Mouse (Mus musculus) liver, adult (tissue): ENCODE results near the gene Khk.

Experiments
- GATA4 ChIP-seq: IDR thresholded peaks from 2 replicates; pipeline ENCODE4 v1.6.1; 2014; ENCODE audit warnings: mild to moderate bottlenecking, low read length; ENCODE audit not compliant: insufficient replicate concordance

Khk gene

GRCm38 (mm10) chr5:30908426-30909299 lies 12.6 kb upstream of the Khk start:
- no peak for TF ChIP-seq GATA4

DNA sequence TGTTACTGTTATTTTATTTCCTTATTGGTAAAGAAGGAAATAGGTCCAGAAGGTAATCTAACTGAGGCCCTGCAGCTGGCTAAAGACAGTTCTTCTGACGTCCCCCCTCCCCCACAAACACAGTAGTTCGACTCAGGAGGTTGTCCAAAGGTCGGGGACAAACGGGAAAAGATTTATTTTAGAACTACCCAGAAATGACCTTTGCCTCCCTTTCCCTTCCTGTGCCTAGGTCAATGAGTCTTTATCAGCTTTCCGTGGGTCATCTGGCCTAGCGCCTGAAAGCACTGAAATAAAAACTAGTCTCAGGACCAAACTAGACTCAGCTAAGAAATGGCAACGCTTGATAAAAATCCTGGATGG lies 12.0 kb upstream of the Khk start:
- peak; percentile 96 for TF ChIP-seq GATA4

DNA sequence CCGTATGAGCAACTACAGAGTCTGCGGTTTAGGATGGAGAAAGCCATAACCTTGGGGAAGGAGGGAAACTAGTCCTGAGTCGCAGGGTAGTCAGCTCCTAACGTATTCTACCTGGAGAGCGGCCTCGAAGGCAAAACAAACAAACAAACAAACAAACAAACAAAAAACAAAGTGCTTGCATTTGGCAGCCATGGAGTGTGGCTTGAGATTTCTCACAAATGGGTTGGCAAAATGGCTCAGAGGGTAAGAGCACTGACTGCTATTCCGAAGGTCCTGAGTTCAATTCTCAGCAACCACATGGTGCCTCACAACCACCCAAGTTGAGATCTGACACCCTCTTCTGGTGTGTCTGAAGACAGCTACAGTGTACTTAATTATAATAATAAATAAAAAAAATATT lies 11.4 kb upstream of the Khk start:
- TF ChIP-seq GATA4 = no peak

DNA sequence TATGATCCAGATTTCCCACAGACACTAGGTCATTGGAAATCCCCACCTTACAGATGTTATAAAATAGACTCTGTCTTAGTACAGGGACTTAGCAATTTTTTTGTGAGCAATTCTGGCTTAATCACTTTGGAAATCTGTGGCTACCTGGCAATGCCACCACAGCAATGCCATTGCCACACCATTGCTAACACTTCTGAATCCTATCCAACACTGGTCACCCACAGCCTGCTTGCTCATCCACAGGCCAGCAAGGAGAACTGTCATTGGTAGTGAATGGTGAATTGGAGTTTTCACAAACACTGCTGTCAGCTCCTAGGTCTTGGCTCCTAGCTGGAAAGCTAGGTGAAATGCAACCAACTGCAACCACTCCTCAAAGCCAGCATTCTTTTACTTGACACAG lies 10.8 kb upstream of the Khk start:
- TF ChIP-seq GATA4 = no peak

GRCm38 (mm10) chr5:30912156-30912555 lies 9.1 kb upstream of the Khk start:
- no peak for TF ChIP-seq GATA4

- no peak for TF ChIP-seq GATA4
These were observed 8.0 kb upstream of the Khk start, which contains the start of gene Emilin1 for GRCm38 (mm10) chr5:30913060-30913841. TSS of gene Emilin1 (plus strand) at chr5:30913402.

- TF ChIP-seq GATA4 = no peak
These were observed 7.1 kb upstream of the Khk start for GRCm38 (mm10) chr5:30914101-30914635.

DNA sequence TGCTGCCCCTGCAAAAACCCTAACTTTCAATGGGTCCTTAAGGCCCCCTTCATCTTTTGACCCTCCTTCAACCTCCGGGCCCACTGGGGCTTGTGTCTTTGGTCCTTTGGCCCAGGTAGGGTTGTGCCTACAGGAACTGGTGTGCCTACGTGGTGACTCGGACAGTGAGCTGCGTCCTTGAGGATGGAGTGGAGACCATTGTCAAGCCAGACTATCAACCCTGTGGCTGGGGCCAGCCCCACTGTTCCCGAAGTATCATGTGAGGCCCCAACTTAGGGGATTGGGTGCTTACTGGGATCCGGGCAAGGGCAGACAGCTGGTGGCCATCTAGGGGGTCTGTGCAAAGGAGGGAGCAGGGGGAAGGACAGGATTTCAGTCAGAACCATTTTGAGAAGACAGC lies 6.4 kb upstream of the Khk start:
- TF ChIP-seq GATA4 = no peak

DNA sequence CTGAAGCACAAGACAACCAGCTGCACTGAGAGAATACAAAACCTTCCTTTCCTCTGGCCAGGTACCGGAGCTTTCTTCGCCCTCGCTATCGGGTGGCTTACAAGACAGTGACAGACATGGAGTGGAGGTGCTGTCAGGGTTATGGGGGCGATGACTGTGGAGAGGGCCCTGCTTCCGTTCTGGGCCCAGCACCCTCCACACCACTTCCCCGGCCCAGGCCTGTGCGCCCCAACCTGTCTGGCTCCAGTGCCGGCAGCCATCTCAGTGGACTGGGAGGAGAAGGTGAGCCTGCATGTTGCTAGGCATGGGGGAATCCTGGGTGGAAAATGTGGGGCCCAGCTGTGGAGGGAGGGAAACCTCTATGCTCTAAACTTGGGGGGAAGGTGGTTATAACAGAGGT lies 5.8 kb upstream of the Khk start:
- TF ChIP-seq GATA4 = no peak

DNA sequence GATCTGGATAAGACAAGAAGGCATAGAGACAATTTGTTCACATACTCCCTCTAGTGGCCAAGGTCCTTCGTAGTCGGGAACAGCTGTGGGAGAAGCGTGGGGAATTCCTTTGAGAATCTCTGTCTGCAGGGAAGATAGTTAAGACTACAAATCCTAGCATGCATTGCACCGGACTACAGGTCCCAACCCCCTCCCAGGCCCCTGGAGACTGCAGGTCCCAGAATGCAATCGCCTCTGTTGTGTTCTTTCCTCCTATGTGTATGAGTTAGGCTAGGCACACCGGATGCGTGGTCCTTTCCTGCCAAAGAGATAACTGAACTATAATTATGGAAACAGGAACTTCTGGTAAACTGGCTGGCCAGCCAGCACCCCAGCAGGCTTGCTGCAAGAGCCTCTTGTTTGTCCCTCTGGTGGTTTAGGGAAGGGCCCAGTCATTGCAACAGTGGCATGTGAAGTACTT lies 5.2 kb upstream of the Khk start:
- peak; percentile 94 for TF ChIP-seq GATA4

DNA sequence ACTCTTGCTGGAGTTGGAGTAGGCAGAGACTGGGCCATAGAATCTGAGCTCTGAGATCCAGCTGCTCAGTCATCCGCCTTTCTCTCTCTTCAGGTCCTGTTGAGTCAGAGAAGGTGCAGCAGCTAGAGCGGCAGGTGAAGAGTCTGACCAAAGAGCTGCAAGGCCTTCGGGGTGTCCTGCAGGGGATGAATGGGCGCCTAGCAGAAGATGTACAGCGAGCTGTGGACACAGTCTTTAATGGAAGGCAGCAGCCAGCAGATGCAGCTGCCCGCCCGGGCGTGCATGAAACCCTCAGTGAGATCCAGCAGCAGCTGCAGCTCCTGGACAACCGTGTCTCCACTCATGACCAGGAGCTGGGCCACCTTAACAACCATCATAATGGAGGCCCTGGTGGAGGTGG lies 4.4 kb upstream of the Khk start:
- TF ChIP-seq GATA4 = no peak

DNA sequence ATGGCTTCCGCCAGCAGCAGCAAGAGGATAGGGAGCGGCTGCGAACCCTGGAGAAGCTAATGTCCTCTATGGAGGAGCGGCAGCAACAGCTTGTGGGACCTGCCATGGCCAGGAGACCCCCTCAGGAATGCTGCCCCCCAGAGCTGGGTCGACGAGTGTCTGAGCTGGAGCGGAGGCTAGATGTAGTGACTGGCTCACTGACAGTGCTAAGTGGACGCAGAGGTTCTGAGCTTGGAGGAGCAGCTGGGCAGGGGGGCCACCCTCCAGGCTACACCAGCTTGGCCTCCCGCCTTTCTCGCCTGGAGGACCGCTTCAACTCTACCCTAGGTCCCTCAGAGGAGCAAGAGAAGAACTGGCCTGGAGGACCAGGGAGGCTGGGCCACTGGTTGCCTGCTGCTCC lies 3.9 kb upstream of the Khk start:
- no peak for TF ChIP-seq GATA4

GRCm38 (mm10) chr5:30917891-30918670 lies 3.1 kb upstream of the Khk start:
- no peak for TF ChIP-seq GATA4

DNA sequence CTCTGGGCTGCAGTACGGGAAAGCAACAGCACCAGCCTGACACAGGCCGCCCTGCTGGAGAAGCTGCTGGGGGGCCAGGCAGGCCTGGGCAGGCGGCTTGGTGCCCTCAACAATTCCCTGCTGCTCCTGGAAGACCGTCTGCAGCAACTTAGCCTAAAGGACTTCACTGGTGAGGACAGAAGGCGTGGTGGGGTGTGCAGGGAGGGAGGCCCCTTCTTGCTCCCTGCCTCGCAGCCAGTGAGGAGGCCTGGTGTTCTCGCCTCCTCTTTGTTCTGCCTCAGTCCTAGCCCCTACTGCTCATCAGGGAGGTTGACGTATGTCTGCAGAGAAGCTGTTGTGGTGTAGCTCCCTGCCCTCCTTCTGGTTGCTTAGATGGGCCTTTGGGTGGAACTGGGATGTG lies 2.5 kb upstream of the Khk start:
- no peak for TF ChIP-seq GATA4
